Mouse (Mus musculus) neural tube, embryonic 11.5 days (tissue): ENCODE results near the gene Egfem1. TPM values are rescaled to one million over a fixed set of nuclear protein-coding genes. Genes with fewer than 3 reads are reported as not detected.

Source experiments
- ATAC-seq: fragments of 200-750 bp; cut with Nextera tagmentation; 2 replicates; pipeline ENCODE4 v1.8.0; 2017; ENCODE audit warnings: moderate number of reproducible peaks, mild to moderate bottlenecking, moderate TSS enrichment, moderate library complexity; ENCODE audit not compliant: insufficient read depth, low FRiP score, low TSS enrichment
- DNase-seq: peaks from one replicate; pipeline ENCODE4 v3.0.0-alpha.2; 2015; ENCODE audit warnings: low spot score
- H3K27ac ChIP-seq: fragments of 300-500 bp; sonication (generic); 2 replicates; pipeline ENCODE4 v1.5.1; 2014; ENCODE audit warnings: low read depth, mild to moderate bottlenecking, low read length
- H3K27me3 ChIP-seq: fragments of 300-500 bp; sonication (generic); 2 replicates; pipeline ENCODE4 v1.6.1; 2014; ENCODE audit warnings: mild to moderate bottlenecking, low read length, mixed read lengths; ENCODE audit not compliant: control insufficient read depth, insufficient read depth
- H3K36me3 ChIP-seq: fragments of 300-500 bp; sonication (generic); 2 replicates; pipeline ENCODE4 v1.6.1; 2014; ENCODE audit warnings: mild to moderate bottlenecking, low read length, moderate library complexity, mixed read lengths; ENCODE audit not compliant: control insufficient read depth, insufficient read depth
- H3K4me1 ChIP-seq: fragments of 300-500 bp; sonication (generic); 2 replicates; pipeline ENCODE4 v1.6.1; 2014; ENCODE audit warnings: low read length, mixed read lengths; ENCODE audit not compliant: control insufficient read depth, insufficient read depth
- H3K4me2 ChIP-seq: fragments of 300-500 bp; sonication (generic); 2 replicates; pipeline ENCODE4 v1.6.1; 2014; ENCODE audit warnings: low read depth, mild to moderate bottlenecking, moderate library complexity
- H3K4me3 ChIP-seq: fragments of 300-500 bp; sonication (generic); 2 replicates; pipeline ENCODE4 v1.5.1; 2014; ENCODE audit warnings: low read depth, low read length
- H3K9ac ChIP-seq: fragments of 300-500 bp; sonication (generic); 2 replicates; pipeline ENCODE4 v1.6.1; 2014; ENCODE audit warnings: mild to moderate bottlenecking, low read length
- H3K9me3 ChIP-seq: fragments of 300-500 bp; sonication (generic); 2 replicates; pipeline ENCODE4 v1.6.1; 2016; ENCODE audit warnings: low read length; ENCODE audit not compliant: control insufficient read depth
- WGBS: fragments of 180-500 bp; shearing (Covaris S2); extraction: QIAGEN DNeasy Blood & Tissue Kit; methylation state at CpG from one replicate; pipeline ENCODE4 v1.1.7; 2014; 5-methylcytosine and 5-hydroxymethylcytosine counted together
- polyA plus RNA-seq: library from polyadenylated mRNA; unstranded; fragments of >200 nt; fragmentation: Nextera tagmentation; extraction: Ambion mirVana; gene quantifications from 2 replicates; pipeline ENCODE4 v1.2.1, GENCODE M21; 2014

The Egfem1 gene
- polyA plus RNA-seq, 1 experiment from 2014 or later: 4.4 TPM

DNA sequence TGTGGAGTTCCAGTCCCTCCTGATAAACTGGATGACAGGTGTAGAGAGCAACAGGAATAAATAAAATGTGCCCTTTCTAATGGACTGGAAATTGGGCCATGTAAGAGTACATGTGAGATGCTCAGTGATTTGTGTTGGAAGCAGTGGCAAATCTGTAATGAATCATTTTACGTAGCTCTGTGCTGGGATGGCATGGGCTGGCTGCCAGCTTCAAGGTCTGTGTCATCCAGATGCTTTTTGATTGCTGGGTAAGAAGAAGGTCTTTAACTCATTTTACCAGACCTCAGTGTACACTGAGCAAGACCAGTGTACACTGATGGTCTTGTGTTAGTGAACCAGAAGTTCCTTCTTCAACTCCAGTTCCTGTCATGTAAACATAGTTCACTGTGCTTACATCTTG is 462.2 kb downstream of the Egfem1 start:
- no peak overlapping the region for H3K4me2 ChIP-seq
- H3K4me1 ChIP-seq: no peaks in the 10 kb centered on the region
- no peak for ATAC-seq
- no peaks in the 10 kb centered on the region for H3K27me3 ChIP-seq
- 75% methylated on average over 1 of the region's 1 CpGs for WGBS
- no peak overlapping the region for H3K9ac ChIP-seq
- H3K36me3 ChIP-seq: no peaks in the 10 kb centered on the region
- DNase-seq: no peak
- no peak overlapping the region for H3K27ac ChIP-seq
- H3K9me3 ChIP-seq: no peaks in the 10 kb centered on the region
- no peak overlapping the region for H3K4me3 ChIP-seq

DNA sequence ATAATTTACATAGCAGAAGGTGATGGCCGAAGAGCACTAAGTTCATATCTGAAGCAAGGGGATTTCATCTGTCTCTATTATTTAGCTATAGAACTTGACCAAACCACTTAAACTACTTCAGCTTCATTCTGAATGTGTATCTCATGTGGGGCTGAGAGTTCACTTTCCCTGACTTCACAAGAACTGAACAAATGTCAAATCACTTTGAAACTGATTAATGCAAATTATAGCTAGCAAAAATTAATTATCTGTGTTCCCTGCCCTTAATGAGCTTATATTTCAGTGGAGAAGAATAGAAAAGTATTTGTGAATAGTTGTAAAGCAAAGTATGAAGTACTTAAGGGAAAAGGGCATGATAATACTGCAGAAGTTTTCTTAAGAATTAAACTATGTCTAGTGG is 481.3 kb downstream of the Egfem1 start:
- no peak overlapping the region for H3K4me3 ChIP-seq
- ATAC-seq: no peak

DNA sequence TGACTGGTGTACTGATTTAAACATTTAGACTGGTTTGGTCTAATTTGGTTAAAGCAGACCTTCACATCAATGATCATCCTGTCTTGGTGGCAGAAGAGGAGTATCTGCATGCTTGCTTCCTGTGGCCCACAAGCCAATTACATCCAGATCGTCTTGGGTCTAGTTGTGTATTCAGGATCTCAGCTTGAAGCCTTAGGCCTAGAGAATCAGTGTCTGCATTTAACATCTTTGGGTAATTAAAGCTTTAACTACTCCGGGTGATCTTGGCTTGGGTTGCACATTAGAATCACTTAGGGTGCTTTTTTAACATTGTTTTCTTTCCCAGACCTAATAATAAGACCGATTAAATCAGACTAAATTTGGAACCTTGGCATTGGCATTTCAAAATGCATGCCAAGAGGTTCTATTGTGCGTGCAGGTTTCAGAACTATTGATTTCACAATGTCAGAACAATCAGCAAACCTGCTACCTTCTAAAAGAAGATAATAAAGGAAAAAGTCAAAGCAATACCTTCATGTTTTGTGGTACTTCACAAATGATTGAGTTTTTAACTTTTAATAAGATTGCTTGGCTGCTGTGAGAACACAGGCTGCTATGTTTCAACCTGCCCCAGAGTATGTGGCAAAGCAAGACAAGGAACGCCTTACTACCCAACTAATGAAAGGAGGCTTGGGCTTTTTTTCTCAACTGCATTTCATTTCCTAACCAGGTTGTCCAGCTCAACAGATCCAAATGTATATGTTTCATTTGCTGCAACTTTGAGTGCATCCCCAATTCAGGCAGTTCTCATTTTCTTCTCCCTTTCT is 496.4 kb downstream of the Egfem1 start:
- Histone ChIP-seq H3K9ac (no peak overlapping the region), H3K4me2 (no peak overlapping the region), H3K36me3 (no peaks in the 10 kb centered on the region), H3K27ac (no peak overlapping the region), H3K4me3 (no peak overlapping the region), H3K9me3 (no peaks in the 10 kb centered on the region), H3K27me3 (no peaks in the 10 kb centered on the region), H3K4me1 (no peaks in the 10 kb centered on the region)
- DNase-seq (no peak), ATAC-seq (no peak)
- WGBS: 64% methylated on average over 5 of the region's 5 CpGs

More for the DNA sequence above, 481.3 kb downstream of the Egfem1 start:
- Histone ChIP-seq H3K9me3 (no peaks in the 10 kb centered on the region), H3K9ac (no peak overlapping the region), H3K27ac (no peak overlapping the region), H3K4me1 (no peaks in the 10 kb centered on the region), H3K27me3 (no peaks in the 10 kb centered on the region), H3K36me3 (no peaks in the 10 kb centered on the region), H3K4me2 (no peak overlapping the region)
- WGBS: 93% methylated on average over 1 of the region's 1 CpGs
- DNase-seq: no peak

DNA sequence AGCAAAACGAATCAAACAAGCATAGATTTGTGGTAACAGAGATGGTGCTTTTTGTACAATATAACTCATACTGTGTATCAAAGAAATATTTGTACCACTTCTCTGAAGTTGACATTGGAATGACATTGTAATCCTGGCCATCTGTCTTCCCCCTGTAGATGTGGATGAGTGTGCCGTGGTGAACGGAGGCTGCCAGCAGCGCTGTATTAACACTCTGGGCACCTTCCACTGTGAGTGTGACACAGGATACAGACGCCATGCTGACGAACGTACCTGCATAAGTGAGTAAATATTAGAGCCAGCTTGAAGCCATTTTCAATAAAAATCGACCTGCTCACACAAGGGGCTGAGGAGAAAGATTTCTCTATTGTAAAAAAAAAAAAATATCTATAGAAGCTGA is 500.9 kb downstream of the Egfem1 start:
- no peak for ATAC-seq

DNA sequence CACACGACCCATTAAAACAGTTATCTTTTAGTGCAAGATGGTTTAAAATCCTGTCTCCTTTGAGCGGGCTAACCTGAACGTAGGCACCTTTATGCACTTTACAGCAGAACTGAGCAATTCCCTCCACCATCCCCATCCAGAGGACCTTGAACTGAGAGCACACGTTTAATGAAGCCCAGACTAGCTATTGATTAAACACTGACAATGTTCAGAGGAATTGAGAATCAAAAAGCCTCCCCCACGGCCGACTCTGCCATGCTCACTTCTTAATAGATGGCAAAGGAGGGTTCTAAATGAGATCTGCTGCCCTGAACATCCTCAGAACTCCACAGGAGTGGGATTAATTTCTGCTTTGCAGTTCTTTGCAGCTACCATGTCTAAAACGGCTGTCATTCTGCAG is 520.3 kb downstream of the Egfem1 start:
- Histone ChIP-seq H3K9me3 (no peaks in the 10 kb centered on the region), H3K36me3 (no peaks in the 10 kb centered on the region), H3K27me3 (no peaks in the 10 kb centered on the region), H3K4me3 (no peak overlapping the region), H3K9ac (no peak overlapping the region), H3K4me1 (no peaks in the 10 kb centered on the region), H3K4me2 (no peak overlapping the region), H3K27ac (no peak overlapping the region)
- DNase-seq (no peak), ATAC-seq (no peak)
- WGBS: 74% methylated on average over 7 of the region's 7 CpGs

More for the DNA sequence above, 500.9 kb downstream of the Egfem1 start:
- Histone ChIP-seq H3K9ac (no peak overlapping the region), H3K4me3 (no peak overlapping the region), H3K9me3 (no peaks in the 10 kb centered on the region), H3K27me3 (no peaks in the 10 kb centered on the region), H3K4me2 (no peak overlapping the region), H3K4me1 (no peaks in the 10 kb centered on the region), H3K36me3 (no peaks in the 10 kb centered on the region), H3K27ac (no peak overlapping the region)
- WGBS: 79% methylated on average over 8 of the region's 8 CpGs
- DNase-seq: no peak

DNA sequence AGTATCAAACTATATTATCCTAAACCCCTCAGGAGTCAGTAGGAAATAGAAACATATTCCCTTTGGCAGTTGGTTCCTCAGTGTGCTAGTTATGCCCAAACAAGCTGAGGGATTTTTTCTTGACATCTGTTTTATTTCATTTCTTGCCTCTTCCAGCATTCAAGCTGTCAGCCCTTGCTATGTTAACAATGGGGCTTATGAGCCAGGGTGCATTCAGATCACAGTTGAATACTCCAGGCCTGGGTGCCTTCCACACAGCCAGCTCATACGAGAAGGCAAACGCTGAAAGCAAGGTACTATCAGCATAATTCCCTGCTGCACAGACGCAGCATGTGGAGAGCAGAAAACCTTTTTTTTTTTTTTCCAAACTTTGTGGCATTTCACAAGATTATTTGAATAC is 526.9 kb downstream of the Egfem1 start:
- Histone ChIP-seq H3K9me3 (no peaks in the 10 kb centered on the region), H3K4me1 (no peaks in the 10 kb centered on the region), H3K4me3 (no peak overlapping the region), H3K36me3 (no peaks in the 10 kb centered on the region), H3K27ac (no peak overlapping the region), H3K4me2 (no peak overlapping the region), H3K9ac (no peak overlapping the region), H3K27me3 (no peaks in the 10 kb centered on the region)
- DNase-seq (no peak), ATAC-seq (no peak)
- 71% methylated on average over 3 of the region's 3 CpGs for WGBS

DNA sequence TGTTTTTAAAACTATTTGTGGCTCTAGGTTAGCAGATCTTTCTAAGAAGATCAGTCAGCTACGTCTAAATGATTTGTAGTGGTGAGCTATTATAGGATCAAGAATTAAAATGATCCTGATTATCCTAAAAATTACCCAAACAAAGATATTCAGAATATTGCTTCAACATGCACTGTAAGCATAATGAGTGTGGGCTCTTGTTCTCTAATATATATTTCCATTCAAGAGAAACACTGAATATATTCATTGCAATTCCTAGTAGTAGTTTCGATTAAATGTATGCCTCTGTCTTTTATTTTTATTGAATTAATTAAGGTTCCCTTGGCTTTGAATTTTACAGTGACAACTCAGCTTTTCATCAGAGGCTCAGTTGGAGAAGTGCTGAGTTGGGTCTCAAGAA is 527.4 kb downstream of the Egfem1 start:
- 85% methylated on average over 2 of the region's 2 CpGs for WGBS
- no peak overlapping the region for H3K27ac ChIP-seq

DNA sequence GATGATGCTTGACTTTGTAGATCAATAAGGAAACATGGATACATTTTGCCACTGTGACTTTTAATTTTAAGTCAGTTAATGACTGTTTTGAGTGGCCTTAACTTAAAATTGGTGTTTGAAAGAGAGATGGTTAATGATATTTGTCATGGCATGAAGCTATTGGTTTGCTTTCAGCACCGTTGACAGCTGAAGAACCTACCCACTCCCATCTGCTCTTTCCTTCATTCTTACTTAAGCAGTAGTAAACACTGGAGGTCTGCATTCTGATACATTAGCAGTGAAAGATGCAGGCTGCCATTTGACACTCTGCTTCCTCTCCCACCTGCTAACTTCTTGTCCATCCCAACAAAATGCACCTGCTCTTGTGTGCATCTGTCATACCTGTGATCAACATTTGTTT is 537.8 kb downstream of the Egfem1 start:
- H3K9ac ChIP-seq: no peak overlapping the region
- no peaks in the 10 kb centered on the region for H3K4me1 ChIP-seq
- H3K27me3 ChIP-seq: no peaks in the 10 kb centered on the region
- no peak overlapping the region for H3K4me3 ChIP-seq
- no peaks in the 10 kb centered on the region for H3K9me3 ChIP-seq
- H3K36me3 ChIP-seq: no peaks in the 10 kb centered on the region
- DNase-seq: no peak
- no peak overlapping the region for H3K4me2 ChIP-seq
- no peak for ATAC-seq
- 87% methylated on average over 1 of the region's 1 CpGs for WGBS
- H3K27ac ChIP-seq: no peak overlapping the region

More for the DNA sequence above, 527.4 kb downstream of the Egfem1 start:
- DNase-seq (no peak), ATAC-seq (no peak)
- no peak overlapping the region for H3K4me2 ChIP-seq
- no peaks in the 10 kb centered on the region for H3K9me3 ChIP-seq
- H3K9ac ChIP-seq: no peak overlapping the region
- no peaks in the 10 kb centered on the region for H3K36me3 ChIP-seq
- H3K27me3 ChIP-seq: no peaks in the 10 kb centered on the region
- no peak overlapping the region for H3K4me3 ChIP-seq
- no peaks in the 10 kb centered on the region for H3K4me1 ChIP-seq

DNA sequence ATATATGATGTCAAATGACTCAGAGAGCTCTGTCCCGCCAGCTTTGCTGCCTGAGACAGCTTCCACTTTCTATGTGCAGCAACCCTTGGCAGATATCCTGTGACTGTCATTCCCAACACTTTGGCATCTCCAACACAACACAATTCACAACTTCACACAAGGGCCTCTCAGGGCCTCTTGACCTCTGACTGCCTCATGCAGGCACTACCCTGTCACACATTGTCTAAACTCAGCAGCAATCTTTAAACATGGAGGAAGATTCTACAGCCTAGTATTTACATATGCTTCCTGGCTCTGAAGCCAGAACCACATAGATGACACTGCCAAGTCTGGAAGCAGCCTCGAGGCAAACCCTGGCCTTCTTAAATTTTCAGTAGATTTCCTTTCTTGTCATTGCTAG is 558.0 kb downstream of the Egfem1 start:
- Histone ChIP-seq H3K27me3 (no peaks in the 10 kb centered on the region), H3K36me3 (no peaks in the 10 kb centered on the region), H3K27ac (no peak overlapping the region), H3K4me2 (no peak overlapping the region), H3K9me3 (no peaks in the 10 kb centered on the region), H3K4me3 (no peak overlapping the region), H3K9ac (no peak overlapping the region), H3K4me1 (no peaks in the 10 kb centered on the region)
- ATAC-seq (no peak), DNase-seq (no peak)
- 79% methylated on average over 2 of the region's 2 CpGs for WGBS
